Mouse (Mus musculus) bone marrow, adult 2 months (tissue): ENCODE data around the gene Skiv2l.

Source experiments
- CTCF ChIP-seq: fragments of 200-500 bp; IDR thresholded peaks from 2 replicates; pipeline ENCODE4 v1.5.1; 2011; ENCODE audit warnings: low read length, control low read depth; ENCODE audit not compliant: control insufficient read depth, insufficient read depth
- POLR2A ChIP-seq: fragments of 200-500 bp; IDR thresholded peaks from 2 replicates; pipeline ENCODE4 v1.6.1; 2011; ENCODE audit warnings: low read depth, mild to moderate bottlenecking, control low read depth, low read length, borderline replicate concordance; ENCODE audit not compliant: control insufficient read depth

DNA sequence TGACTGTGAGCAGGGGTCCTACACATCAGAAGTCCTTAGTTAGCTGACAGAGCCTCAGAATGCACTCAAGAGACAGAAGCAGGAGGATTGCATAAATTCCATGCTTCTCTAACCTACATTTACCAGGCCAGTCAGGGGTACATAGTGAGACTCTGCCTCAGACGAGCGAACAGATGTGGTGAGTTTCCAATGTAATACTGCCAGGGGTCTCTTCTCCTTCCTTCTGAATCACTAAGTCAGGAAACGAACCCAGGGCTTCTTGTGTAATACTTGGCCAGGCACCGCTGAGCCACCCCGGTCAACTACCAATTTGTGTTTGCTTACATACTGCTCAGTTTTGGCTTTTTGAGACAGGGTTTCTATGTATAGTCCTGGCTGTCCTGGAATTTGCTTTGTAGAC is 37.9 kb upstream of the Skiv2l start:
- TF ChIP-seq CTCF, result no peak
- TF ChIP-seq POLR2A, result no peak
